ENCODE assay signal across 9 mouse cellular contexts in the genomic region with DNA sequence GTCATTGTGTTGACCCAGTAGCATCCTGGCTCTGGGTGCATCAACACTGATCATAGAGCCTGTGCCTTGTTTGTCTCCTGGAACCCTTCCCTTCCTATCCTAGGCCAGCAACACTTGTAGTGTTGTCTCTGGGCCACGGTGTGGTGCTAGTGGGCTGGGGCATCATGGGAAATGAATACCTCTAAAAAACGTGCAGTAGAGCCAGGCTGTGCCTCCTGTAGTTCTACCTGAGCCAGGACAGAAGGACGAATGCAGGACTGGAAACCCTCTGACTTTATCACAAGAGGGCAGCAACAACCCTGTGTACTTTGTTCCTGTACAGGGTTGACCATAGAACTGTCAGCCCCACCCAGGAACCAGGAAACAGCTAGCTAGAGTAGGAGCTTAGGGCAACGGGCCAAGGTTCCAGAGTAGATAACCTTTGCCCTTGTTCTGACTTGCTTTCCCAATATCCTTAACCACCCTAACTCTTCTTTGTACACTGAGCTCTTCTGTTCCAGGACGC. TPM values are rescaled to one million over a fixed set of nuclear protein-coding genes. Genes with fewer than 3 reads are reported as not detected.
DNase-seq lines count a peak whose midpoint lies in the region; ATAC-seq lines count a peak whose summit lies in the region.
"Had no signal": no experiment of that assay in that cellular context is flagged by ENCODE, and none has a peak within 500 bp of the region (broad histone marks: within the 10 kb centered on the region; RNA-seq: fewer than 3 reads in every experiment).

No protein-coding gene starts in this region.

- H3K36me3 ChIP-seq in hindbrain, embryonic 13.5 days = no peaks in the 10 kb centered on the region
- H3K36me3 ChIP-seq: embryonic facial prominence, embryonic 13.5 days had no signal

- no peak overlapping the region for H3K27ac ChIP-seq in hindbrain, embryonic 13.5 days
- H3K27ac ChIP-seq: embryonic facial prominence, embryonic 13.5 days had no signal

- DNase-seq in 3T3-L1 (ENCODE audit: low read depth, low spot score) = peak; percentile 57
- DNase-seq in kidney, postnatal 25 days = peak; percentile 83 to 87
- DNase-seq in naive thymus-derived CD4-positive, alpha-beta T cell, adult 2 months (ENCODE audit: low read depth) = peak; percentile 56
- no peak for DNase-seq in layer of hippocampus, postnatal 14 days (ENCODE audit: low spot score in 2 of 2)
- DNase-seq in cerebellum, postnatal 4 days (ENCODE audit: low spot score in 2 of 2) = no peak

- no peak overlapping the region for H3K4me2 ChIP-seq in hindbrain, embryonic 13.5 days
- H3K4me2 ChIP-seq: embryonic facial prominence, embryonic 13.5 days had no signal

- H3K4me1 ChIP-seq in hindbrain, embryonic 13.5 days (replicated peaks) = no peaks in the 10 kb centered on the region
- H3K4me1 ChIP-seq: embryonic facial prominence, embryonic 13.5 days had no signal

- H3K9me3 ChIP-seq in hindbrain, embryonic 13.5 days = no peaks in the 10 kb centered on the region
- H3K9me3 ChIP-seq: embryonic facial prominence, embryonic 13.5 days had no signal

- no peaks in the 10 kb centered on the region for H3K27me3 ChIP-seq in hindbrain, embryonic 13.5 days
- H3K27me3 ChIP-seq: embryonic facial prominence, embryonic 13.5 days had no signal

- ATAC-seq in CD4-positive, CD25-positive, alpha-beta regulatory T cell, adult 4 months = peak; percentile 62
- ATAC-seq in granulocyte monocyte progenitor cell, adult 5-6 weeks (replicated peaks; ENCODE audit: poor library complexity, severe bottlenecking) = peak; percentile 87
- ATAC-seq in hindbrain, embryonic 13.5 days (ENCODE audit: low FRiP score) = no peak

- 72% methylated on average over 5 of the region's 5 CpGs for WGBS in hindbrain, embryonic 13.5 days

- H3K9ac ChIP-seq in hindbrain, embryonic 13.5 days = no peak overlapping the region
- H3K9ac ChIP-seq: embryonic facial prominence, embryonic 13.5 days had no signal

- H3K4me3 ChIP-seq in hindbrain, embryonic 13.5 days = no peak overlapping the region
- H3K4me3 ChIP-seq: embryonic facial prominence, embryonic 13.5 days had no signal

RNA-seq across cellular contexts. Expression of a gene that starts 41.2 kb away (rescaled TPM):
- 1 to 10 TPM in 1 of 2 experiments, under 1 TPM in 1; 0.58 to 3.5 TPM for polyA plus RNA-seq in CD4-positive, CD25-positive, alpha-beta regulatory T cell, adult 4 months (2017; shearing (Covaris generic))
- 7.8 and 17.7 TPM in 2 replicates for total RNA-seq in granulocyte monocyte progenitor cell, adult 5-6 weeks (2014; fragmentation: Nextera tagmentation)
- total RNA-seq in granulocyte monocyte progenitor cell, adult 5-6 weeks (2017) = 7.4 and 9.4 TPM in 2 replicates
- 27.7 and 34.8 TPM in 2 replicates for polyA plus RNA-seq in hindbrain, embryonic 13.5 days (2015; fragmentation: Nextera tagmentation; extraction: Ambion mirVana)
- 10 to 100 TPM; 33.1 to 34.1 TPM for total RNA-seq in layer of hippocampus, postnatal 14 days (2021)

Comparison
In these comparisons a context has a peak if more than half of its experiments do, and no peak if none do; other contexts are left out.
1. DNase-seq: peak in 3T3-L1 (single experiment), kidney, postnatal 25 days (2 of 2) and naive thymus-derived CD4-positive, alpha-beta T cell, adult 2 months (single experiment); none in layer of hippocampus, postnatal 14 days (0 of 2) and cerebellum, postnatal 4 days (0 of 2).